Mouse (Mus musculus): ENCODE measurements around the gene Magix. TPM values are rescaled to one million over a fixed set of nuclear protein-coding genes. Genes with fewer than 3 reads are reported as not detected.
"Not testable (repeated sequence)": the region's sequence is repeated elsewhere in the genome, so short reads cannot be mapped to it uniquely, and the experiment has no call there.

The Magix gene
- 0.66 TPM in 1 of 2 replicates, not detected in the other for polyA plus RNA-seq (2015; fragmentation: Nextera tagmentation; extraction: Ambion mirVana)

DNA sequence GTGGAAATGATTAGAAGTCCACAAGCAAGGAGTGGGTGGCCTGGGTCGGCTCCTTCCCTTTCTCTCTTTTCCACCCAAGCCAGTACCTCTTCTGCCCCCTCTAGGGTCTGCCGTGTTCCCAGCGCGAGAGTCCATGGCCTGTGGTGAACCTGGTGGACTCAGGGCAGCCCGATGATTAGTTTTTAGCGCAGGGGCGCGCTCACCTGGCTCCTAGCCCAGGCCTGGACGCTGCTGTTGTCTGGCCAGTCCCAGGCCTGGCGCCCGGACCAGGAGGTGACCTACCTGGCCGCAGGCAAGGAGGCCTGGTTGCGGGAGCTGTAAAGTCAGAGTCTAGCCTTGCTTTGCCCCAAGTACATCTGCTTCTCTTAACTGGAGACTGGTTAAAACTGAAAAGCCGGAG lies at the start of gene Magix:
TSS of gene Magix (minus strand) at position 388 of the 400 bp plus-strand sequence.
- no peaks in the 10 kb centered on the region for H3K9me3 ChIP-seq
- no peak for ATAC-seq (ENCODE audit: insufficient number of reproducible peaks, insufficient read depth, low FRiP score, low TSS enrichment, low read depth)
- peak within 1 kb of the TSS; percentile 54 for H3K4me2 ChIP-seq
- peak within 1 kb of the TSS; percentile 33 for H3K4me3 ChIP-seq
- 0 out of 2 replicates have a peak within 1 kb of the TSS, but pooled peaks have one; percentile 49 for H3K9ac ChIP-seq
- H3K4me1 ChIP-seq, result no peaks in the 10 kb centered on the region
- no peaks in the 10 kb centered on the region for H3K27me3 ChIP-seq
- H3K36me3 ChIP-seq, result no peaks in the 10 kb centered on the region
- no peak within 1 kb of the TSS for H3K27ac ChIP-seq
- 61% methylated on average over 14 of the region's 14 CpGs for WGBS

DNA sequence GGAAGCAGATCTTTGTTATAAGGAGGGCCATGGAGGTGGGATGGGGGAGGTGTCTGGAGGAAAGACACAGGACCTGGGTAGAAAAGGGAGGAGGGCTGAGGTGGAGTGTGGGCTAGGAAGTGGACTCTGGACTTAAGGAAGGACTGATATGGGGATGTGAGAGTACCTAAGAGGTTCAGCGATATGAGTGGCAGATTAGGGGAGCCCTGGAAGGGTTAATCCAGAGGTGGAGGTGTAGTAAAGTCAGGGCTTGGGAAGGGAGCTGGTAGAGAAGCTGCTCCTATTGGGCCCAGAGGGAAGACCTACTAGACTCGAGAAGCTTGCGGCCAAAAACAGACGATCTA lies 47.8 kb upstream of the Magix start:
- no peak overlapping the region for H3K27ac ChIP-seq
- no peaks in the 10 kb centered on the region for H3K4me1 ChIP-seq
- H3K9ac ChIP-seq, result peak overlapping the region; percentile 65
- no peaks in the 10 kb centered on the region for H3K27me3 ChIP-seq
- peak overlapping the region; percentile 61 for H3K4me2 ChIP-seq
- ATAC-seq (ENCODE audit: insufficient number of reproducible peaks, insufficient read depth, low FRiP score, low TSS enrichment, low read depth), result no peak
- 43% methylated on average over 4 of the region's 4 CpGs for WGBS
- peaks cover 21% of the 10 kb centered on the region; the same call in 1 of the 2 replicates for H3K36me3 ChIP-seq
- H3K4me3 ChIP-seq, result peak overlapping the region; percentile 49
- H3K9me3 ChIP-seq, result no peaks in the 10 kb centered on the region

GRCm38 (mm10) chrX:7728215-7728921 lies 47.3 kb upstream of the Magix start, which contains the start of gene Praf2:
Praf2 (plus strand) TSS chrX:7728439.
- Histone ChIP-seq H3K27ac (0 out of 2 replicates have a peak within 1 kb of the TSS, but pooled peaks have one; percentile 22), H3K9ac (peak within 1 kb of the TSS; percentile 65), H3K4me1 (no peaks in the 10 kb centered on the region), H3K36me3 (peaks cover 23% of the 10 kb centered on the region; the same call in 1 of the 2 replicates), H3K27me3 (no peaks in the 10 kb centered on the region), H3K4me3 (peak within 1 kb of the TSS; percentile 49), H3K4me2 (peak within 1 kb of the TSS; percentile 61), H3K9me3 (no peaks in the 10 kb centered on the region)
- WGBS, result 23% methylated on average over 42 of the region's 42 CpGs
- ATAC-seq (ENCODE audit: insufficient number of reproducible peaks, insufficient read depth, low FRiP score, low TSS enrichment, low read depth), result peak; percentile 86

- H3K4me3 ChIP-seq, result no peak overlapping the region
- 90% methylated on average over 13 of the region's 13 CpGs for WGBS
- ATAC-seq (ENCODE audit: insufficient number of reproducible peaks, insufficient read depth, low FRiP score, low TSS enrichment, low read depth), result no peak
- no peaks in the 10 kb centered on the region for H3K9me3 ChIP-seq
- H3K9ac ChIP-seq, result no peak overlapping the region
- no peak overlapping the region for H3K27ac ChIP-seq
- 0 out of 2 replicates have a peak, but pooled peaks cover 4% of the 10 kb centered on the region for H3K4me1 ChIP-seq
- no peaks in the 10 kb centered on the region for H3K27me3 ChIP-seq
- no peak overlapping the region for H3K4me2 ChIP-seq
- H3K36me3 ChIP-seq, result peaks cover 23% of the 10 kb centered on the region; the same call in 1 of the 2 replicates
Observed at GRCm38 (mm10) chrX:7727176-7727575, 46.1 kb upstream of the Magix start.

- Histone ChIP-seq H3K4me2 (no peak overlapping the region), H3K27me3 (no peaks in the 10 kb centered on the region), H3K9me3 (no peaks in the 10 kb centered on the region), H3K9ac (no peak overlapping the region), H3K4me1 (0 out of 2 replicates have a peak, but pooled peaks cover 4% of the 10 kb centered on the region), H3K27ac (no peak overlapping the region), H3K4me3 (no peak overlapping the region), H3K36me3 (peaks cover 23% of the 10 kb centered on the region; the same call in 1 of the 2 replicates)
- WGBS, result 81% methylated on average over 12 of the region's 12 CpGs
- no peak for ATAC-seq (ENCODE audit: insufficient number of reproducible peaks, insufficient read depth, low FRiP score, low TSS enrichment, low read depth)
Observed at GRCm38 (mm10) chrX:7725841-7726240, 44.8 kb upstream of the Magix start.

GRCm38 (mm10) chrX:7724135-7724534 lies 43.1 kb upstream of the Magix start:
- ATAC-seq (ENCODE audit: insufficient number of reproducible peaks, insufficient read depth, low FRiP score, low TSS enrichment, low read depth), result no peak
- WGBS, result 69% methylated on average over 7 of the region's 7 CpGs
- no peak overlapping the region for H3K9ac ChIP-seq
- 0 out of 2 replicates have a peak, but pooled peaks cover 4% of the 10 kb centered on the region for H3K4me1 ChIP-seq
- H3K27me3 ChIP-seq, result no peaks in the 10 kb centered on the region
- H3K36me3 ChIP-seq, result peaks cover 23% of the 10 kb centered on the region; the same call in 1 of the 2 replicates
- H3K4me3 ChIP-seq, result no peak overlapping the region
- H3K9me3 ChIP-seq, result no peaks in the 10 kb centered on the region
- no peak overlapping the region for H3K4me2 ChIP-seq
- H3K27ac ChIP-seq, result no peak overlapping the region

- no peak overlapping the region for H3K27ac ChIP-seq
- no peak for ATAC-seq (ENCODE audit: insufficient number of reproducible peaks, insufficient read depth, low FRiP score, low TSS enrichment, low read depth)
- H3K36me3 ChIP-seq, result peaks cover 23% of the 10 kb centered on the region; the same call in 1 of the 2 replicates
- 0 out of 2 replicates have a peak, but pooled peaks cover 4% of the 10 kb centered on the region for H3K4me1 ChIP-seq
- peak overlapping the region; percentile 69 for H3K4me2 ChIP-seq
- H3K27me3 ChIP-seq, result no peaks in the 10 kb centered on the region
- H3K9ac ChIP-seq, result peak overlapping the region; percentile 73
- WGBS, result 23% methylated on average over 4 of the region's 4 CpGs
- H3K4me3 ChIP-seq, result peak overlapping the region; percentile 57
- no peaks in the 10 kb centered on the region for H3K9me3 ChIP-seq
Observed at GRCm38 (mm10) chrX:7722691-7723090, 41.6 kb upstream of the Magix start.

- no peak for ATAC-seq (ENCODE audit: insufficient number of reproducible peaks, insufficient read depth, low FRiP score, low TSS enrichment, low read depth)
- peak overlapping the region; percentile 73 for H3K9ac ChIP-seq
- H3K36me3 ChIP-seq, result peaks cover 23% of the 10 kb centered on the region; the same call in 1 of the 2 replicates
- WGBS, result 30% methylated on average over 11 of the region's 11 CpGs
- H3K4me3 ChIP-seq, result peak overlapping the region; percentile 57
- no peaks in the 10 kb centered on the region for H3K27me3 ChIP-seq
- H3K27ac ChIP-seq, result peak overlapping the region; percentile 91
- H3K9me3 ChIP-seq, result no peaks in the 10 kb centered on the region
- peak overlapping the region; percentile 69 for H3K4me2 ChIP-seq
- 0 out of 2 replicates have a peak, but pooled peaks cover 4% of the 10 kb centered on the region for H3K4me1 ChIP-seq
Observed at GRCm38 (mm10) chrX:7722282-7722611, 41.2 kb upstream of the Magix start.

DNA sequence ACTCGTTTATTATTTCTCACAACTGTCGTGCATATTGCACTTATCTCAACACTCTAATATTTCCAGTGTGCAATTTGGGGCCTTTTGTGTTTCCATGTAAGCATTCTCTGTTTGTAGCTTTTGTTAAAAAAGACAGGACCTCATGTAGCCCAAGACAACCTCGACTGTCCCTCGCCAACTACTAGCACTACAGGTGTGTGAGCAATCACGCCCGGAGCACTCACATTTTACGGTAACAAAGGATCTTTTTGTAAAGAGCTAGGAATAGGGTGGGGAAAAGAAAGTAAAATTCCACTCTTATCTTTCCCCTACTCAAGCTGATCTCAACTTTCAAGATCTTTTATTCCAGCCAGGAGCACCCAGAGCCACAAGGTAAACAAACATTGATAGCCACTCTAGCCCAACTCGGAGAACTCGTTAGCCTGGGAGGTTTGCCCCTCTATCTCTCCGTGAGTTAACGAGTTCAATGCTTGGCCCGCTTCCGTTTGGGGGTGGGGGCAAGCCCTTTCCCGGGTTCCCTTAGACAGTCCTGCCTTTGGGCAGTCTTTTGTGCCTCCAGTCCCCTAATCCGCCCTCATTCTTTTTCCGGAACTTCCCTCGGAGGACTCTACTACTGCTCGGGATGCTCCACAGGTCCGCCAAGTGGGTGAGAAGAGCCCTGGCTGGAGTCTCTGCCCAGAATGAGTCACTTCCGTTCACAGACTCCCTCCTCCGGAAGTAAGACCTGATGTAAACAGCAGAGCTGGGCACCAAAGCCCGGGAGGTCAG lies 40.6 kb upstream of the Magix start, which contains the start of gene Gm45208:
TSS of gene Gm45208 (plus strand) at position 732 of the 768 bp plus-strand sequence.
- H3K9me3 ChIP-seq, result no peaks in the 10 kb centered on the region
- ATAC-seq (ENCODE audit: insufficient number of reproducible peaks, insufficient read depth, low FRiP score, low TSS enrichment, low read depth), result peak; percentile 80; the same call in 1 of the 2 replicates
- H3K4me3 ChIP-seq, result peak within 1 kb of the TSS; percentile 57
- H3K27ac ChIP-seq, result peak within 1 kb of the TSS; percentile 91
- H3K4me1 ChIP-seq, result 0 out of 2 replicates have a peak, but pooled peaks cover 4% of the 10 kb centered on the region
- H3K36me3 ChIP-seq, result peaks cover 20% of the 10 kb centered on the region; the same call in 1 of the 2 replicates
- peak within 1 kb of the TSS; percentile 69 for H3K4me2 ChIP-seq
- H3K9ac ChIP-seq, result peak within 1 kb of the TSS; percentile 73
- H3K27me3 ChIP-seq, result no peaks in the 10 kb centered on the region
- WGBS, result 27% methylated on average over 22 of the region's 22 CpGs

DNA sequence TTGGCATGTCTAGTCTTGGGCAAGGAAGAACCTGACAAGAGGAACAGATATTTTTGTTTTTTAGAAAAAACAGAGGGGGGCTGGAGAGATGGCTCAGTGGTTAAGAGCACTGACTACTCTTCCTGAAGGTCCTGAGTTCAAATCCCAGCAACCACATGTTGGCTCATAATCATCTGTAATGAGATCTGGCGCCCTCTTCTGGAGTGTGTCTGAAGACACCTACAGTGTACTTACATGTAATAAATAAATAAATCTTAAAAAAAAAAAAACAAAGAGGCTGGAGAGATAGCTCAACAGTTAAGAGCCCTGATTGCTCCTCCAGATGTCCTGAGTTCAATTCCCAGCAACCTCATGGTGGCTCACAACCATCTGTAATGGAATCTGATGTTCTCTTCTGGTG lies 35.0 kb upstream of the Magix start:
- H3K4me3 ChIP-seq, H3K36me3 ChIP-seq: not testable (repeated sequence)

GRCm38 (mm10) chrX:7714135-7714899 lies 33.3 kb upstream of the Magix start, which contains the start of gene Wdr45:
Wdr45 (plus strand) TSS chrX:7714333.
- not testable (repeated sequence) for H3K9me3 ChIP-seq, H3K27ac ChIP-seq, H3K4me1 ChIP-seq, H3K27me3 ChIP-seq, H3K36me3 ChIP-seq
- Histone ChIP-seq H3K9ac (peak within 1 kb of the TSS; percentile 59; the same call in 1 of the 2 replicates), H3K4me3 (peak within 1 kb of the TSS; percentile 36), H3K4me2 (peak within 1 kb of the TSS; percentile 55)
- peak; percentile 97 for ATAC-seq (ENCODE audit: insufficient number of reproducible peaks, insufficient read depth, low FRiP score, low TSS enrichment, low read depth)
- 22% methylated on average over 51 of the region's 60 CpGs for WGBS

More for the DNA sequence above, 35.0 kb upstream of the Magix start:
- H3K4me2 ChIP-seq; H3K9ac ChIP-seq; ATAC-seq (ENCODE audit: insufficient number of reproducible peaks, insufficient read depth, low FRiP score, low TSS enrichment, low read depth); H3K4me1 ChIP-seq; H3K9me3 ChIP-seq; H3K27ac ChIP-seq; H3K27me3 ChIP-seq: not testable (repeated sequence)
- 44% methylated on average over 1 of the region's 1 CpGs for WGBS
